Mouse (Mus musculus) CH12.LX (cell line): ENCODE results near the gene Psme1. TPM values are rescaled to one million over a fixed set of nuclear protein-coding genes. Genes with fewer than 3 reads are reported as not detected.

Experiments
- DNase-seq: peaks from one replicate; pipeline ENCODE4 v3.0.0-alpha.2; 2013; ENCODE audit errors: extremely low read depth
- H3K27ac ChIP-seq: 2 replicates; pipeline ENCODE4 v1.5.1; 2012; ENCODE audit warnings: low read depth, mild to moderate bottlenecking, control low read depth, moderate library complexity; ENCODE audit not compliant: insufficient read depth
- H3K27me3 ChIP-seq: replicated peaks from 2 replicates; pipeline ENCODE3; 2012; ENCODE audit warnings: inconsistent platforms
- H3K36me3 ChIP-seq, 2 experiments: replicated peaks in 1 of 2; 2 replicates each; pipeline versions ENCODE3 to v1.6.1; 2012; ENCODE audit warnings: inconsistent platforms in 1 of 2, low read length in 1 of 2, mild to moderate bottlenecking in 1 of 2, mixed read lengths in 1 of 2, moderate library complexity in 1 of 2; ENCODE audit not compliant: control insufficient read depth in 1 of 2, insufficient read depth in 1 of 2
- H3K4me1 ChIP-seq, 2 experiments: 2 replicates each; pipeline ENCODE4 v1.6.1; 2012; ENCODE audit warnings: inconsistent platforms in 1 of 2, moderate library complexity in 1 of 2; ENCODE audit not compliant: insufficient read depth in 2 of 2, control insufficient read depth in 1 of 2
- H3K4me2 ChIP-seq: 2 replicates; pipeline ENCODE4 v1.6.1; 2012; ENCODE audit warnings: low read depth, mild to moderate bottlenecking, control low read depth; ENCODE audit not compliant: poor library complexity, insufficient read depth, severe bottlenecking
- H3K4me3 ChIP-seq, 3 experiments: fragments of 150-350 bp in 1 of 3; sonication (generic) in 1 of 3; replicated peaks in 1 of 3; 2 replicates each; pipeline versions ENCODE3 to v1.5.1; 2011 to 2012; ENCODE audit warnings: low read depth in 2 of 3, low read length in 2 of 3, mild to moderate bottlenecking in 2 of 3, moderate library complexity in 2 of 3, control low read depth in 1 of 3, improper control_type of control experiment in 1 of 3, inconsistent platforms in 1 of 3, mixed read lengths in 1 of 3; ENCODE audit not compliant: poor library complexity in 1 of 3
- H3K79me2 ChIP-seq: replicated peaks from 2 replicates; pipeline ENCODE4 v1.6.1; 2012; ENCODE audit warnings: mild to moderate bottlenecking, moderate library complexity; ENCODE audit not compliant: control insufficient read depth, poor library complexity, insufficient read depth, severe bottlenecking; ENCODE audit errors: extremely low read depth
- H3K9ac ChIP-seq: 2 replicates; pipeline ENCODE4 v1.6.1; 2012; ENCODE audit warnings: low read depth, mild to moderate bottlenecking, control low read depth, moderate library complexity; ENCODE audit not compliant: insufficient read depth
- H3K9me3 ChIP-seq: replicated peaks from 2 replicates; pipeline ENCODE3; 2012; ENCODE audit warnings: low read length, inconsistent platforms, mixed read lengths
- CHD2 ChIP-seq: IDR thresholded peaks from 2 replicates; pipeline ENCODE4 v1.6.1; 2011; ENCODE audit warnings: low read length, improper control_type of control experiment
- CTCF ChIP-seq, 2 experiments: IDR thresholded peaks in 1 of 2; conservative IDR thresholded peaks in 1 of 2; 2 replicates each; pipeline ENCODE4 v1.5.1; 2011 to 2012; ENCODE audit warnings: low read depth in 2 of 2, low read length in 2 of 2, improper control_type of control experiment in 1 of 2, inconsistent platforms in 1 of 2, mild to moderate bottlenecking in 1 of 2, moderate library complexity in 1 of 2
- ELF1 ChIP-seq: IDR thresholded peaks from 2 replicates; pipeline ENCODE4 v1.6.1; 2014; ENCODE audit warnings: low read depth, mild to moderate bottlenecking, inconsistent platforms, low read length, improper control_type of control experiment
- ETS1 ChIP-seq: conservative IDR thresholded peaks from 2 replicates; pipeline ENCODE4 v1.6.1; 2012; ENCODE audit warnings: low read depth, mild to moderate bottlenecking, inconsistent platforms, low read length, improper control_type of control experiment, moderate library complexity
- GABPA ChIP-seq: IDR thresholded peaks from 2 replicates; pipeline ENCODE4 v1.6.1; 2012; ENCODE audit warnings: low read depth, low read length, improper control_type of control experiment, inconsistent platforms; ENCODE audit not compliant: insufficient replicate concordance
- HCFC1 ChIP-seq: IDR thresholded peaks from 2 replicates; pipeline ENCODE4 v1.6.1; 2012; ENCODE audit warnings: low read depth, mild to moderate bottlenecking, inconsistent platforms, low read length, improper control_type of control experiment
- IRF4 ChIP-seq: IDR thresholded peaks from 2 replicates; pipeline ENCODE4 v1.6.1; 2014; ENCODE audit warnings: low read depth, mild to moderate bottlenecking, inconsistent platforms, low read length, improper control_type of control experiment
- KAT2A ChIP-seq: IDR thresholded peaks from 2 replicates; pipeline ENCODE4 v1.6.1; 2012; ENCODE audit warnings: low read length, improper control_type of control experiment, inconsistent platforms; ENCODE audit not compliant: insufficient replicate concordance
- RAD21 ChIP-seq: IDR thresholded peaks from 2 replicates; pipeline ENCODE4 v1.6.1; 2011; ENCODE audit warnings: low read depth, mild to moderate bottlenecking, low read length, improper control_type of control experiment, moderate library complexity
- RCOR1 ChIP-seq: conservative IDR thresholded peaks from 2 replicates; pipeline ENCODE4 v1.6.1; 2012; ENCODE audit warnings: low read depth, mild to moderate bottlenecking, inconsistent platforms, low read length, improper control_type of control experiment
- SMC3 ChIP-seq: IDR thresholded peaks from 2 replicates; pipeline ENCODE4 v1.6.1; 2011; ENCODE audit warnings: low read depth, low read length, improper control_type of control experiment
- TBP ChIP-seq: conservative IDR thresholded peaks from 2 replicates; pipeline ENCODE4 v1.6.1; 2011; ENCODE audit warnings: low read depth, low read length, improper control_type of control experiment
- USF2 ChIP-seq: conservative IDR thresholded peaks from 2 replicates; pipeline ENCODE4 v1.6.1; 2011; ENCODE audit warnings: low read depth, low read length, improper control_type of control experiment
- dilution Hi-C: fragments of 300-500 bp; cut with MboI; formaldehyde crosslinking; loops from 2 replicates; pipeline ENCODE4 v1.14.3; 2020; ENCODE audit warnings: low sequenced_read_pairs; ENCODE audit not compliant: extremely low pct_unique_long_range_greater_than_20kb, extremely low pct_ligation_motif_present
- in situ Hi-C: fragments of 300-500 bp; cut with MboI; formaldehyde crosslinking; loops from 3 replicates; pipeline ENCODE4 v1.14.3; 2019; ENCODE audit warnings: low sequenced_read_pairs, low pct_ligation_motif_present, low pct_unique_long_range_greater_than_20kb, mixed read lengths
- polyA plus RNA-seq: library from polyadenylated mRNA; unstranded; fragments of >175 nt; gene quantifications from 2 replicates; pipeline ENCODE4 v1.2.1, GENCODE M21; 2012; ENCODE audit warnings: low read depth; ENCODE audit not compliant: insufficient read length
- total RNA-seq, 2 experiments: library from RNA; depleted of rRNA; stranded (reverse); fragments of 300-350 nt in 1 of 2; fragments of >200 nt in 1 of 2; gene quantifications; 2 replicates each; pipeline ENCODE4 v1.2.3; 2012 to 2014

Gene Psme1
- total and polyA plus RNA-seq, 3 experiments: 335 to 740 (median 377) TPM

DNA sequence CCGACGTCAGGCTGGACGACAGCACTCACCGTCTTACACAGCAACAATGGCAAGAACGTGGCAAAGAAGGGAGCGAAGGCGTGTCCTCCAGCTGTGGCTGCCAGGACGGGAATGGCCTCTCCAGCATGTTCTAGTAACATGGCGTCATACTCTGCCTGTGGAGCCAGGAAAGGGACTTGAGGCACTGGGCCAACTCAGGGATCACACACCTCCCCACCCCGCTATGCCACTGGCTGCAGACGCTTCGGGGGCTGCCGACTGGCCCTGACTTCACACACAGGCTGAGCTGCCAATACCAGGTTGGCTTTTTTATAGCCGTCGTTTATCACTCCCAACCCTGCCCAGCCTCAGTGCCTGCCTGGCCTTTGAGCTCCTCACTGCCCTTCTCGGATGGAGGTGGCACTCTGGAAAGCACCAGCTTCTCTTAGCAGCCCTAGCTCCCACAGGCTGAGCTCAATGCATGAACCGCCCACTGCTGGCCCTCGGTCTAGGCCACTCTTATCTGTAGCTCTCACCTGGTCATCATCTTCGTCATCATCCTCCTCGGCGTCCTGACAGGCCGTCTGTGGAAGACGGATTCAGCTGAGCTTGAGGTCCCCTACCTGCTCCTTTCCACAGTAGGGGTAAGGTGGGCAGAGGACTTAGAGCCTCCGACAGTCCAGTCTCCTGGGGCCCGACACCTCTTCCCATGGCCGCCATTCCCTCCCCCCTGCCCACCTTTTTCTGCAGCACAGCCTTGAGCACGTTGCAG is 50.3 kb downstream of the Psme1 start:
- no peak overlapping the region for H3K4me3 ChIP-seq
- H3K27ac ChIP-seq: no peak overlapping the region
- H3K9me3 ChIP-seq: no peaks in the 10 kb centered on the region
- in situ Hi-C loops (no loop called here), dilution Hi-C loops (no loop called here)
- DNase-seq: no peak
- no peaks in the 10 kb centered on the region for H3K27me3 ChIP-seq
- peaks cover 89 to 100% of the 10 kb centered on the region in 2 experiments for H3K36me3 ChIP-seq
- H3K4me2 ChIP-seq: no peak overlapping the region
- no peak for TF ChIP-seq ELF1
- no peak for TF ChIP-seq HCFC1
- no peak for TF ChIP-seq RCOR1
- TF ChIP-seq CTCF (conservative IDR thresholded peaks at IDR 0.05 in 1 of 2, IDR thresholded peaks at IDR 0.05 in 1 of 2; ENCODE audit: low read depth in 2 of 2, low read length in 2 of 2): no peak
- TF ChIP-seq USF2: no peak
- TF ChIP-seq CHD2: no peak
- no peak for TF ChIP-seq TBP
- peaks cover 0 to under 1% of the 10 kb centered on the region in 2 experiments; a peak in 1 of 4 replicates for H3K4me1 ChIP-seq
- H3K9ac ChIP-seq: no peak overlapping the region
- H3K79me2 ChIP-seq: no peaks in the 10 kb centered on the region

DNA sequence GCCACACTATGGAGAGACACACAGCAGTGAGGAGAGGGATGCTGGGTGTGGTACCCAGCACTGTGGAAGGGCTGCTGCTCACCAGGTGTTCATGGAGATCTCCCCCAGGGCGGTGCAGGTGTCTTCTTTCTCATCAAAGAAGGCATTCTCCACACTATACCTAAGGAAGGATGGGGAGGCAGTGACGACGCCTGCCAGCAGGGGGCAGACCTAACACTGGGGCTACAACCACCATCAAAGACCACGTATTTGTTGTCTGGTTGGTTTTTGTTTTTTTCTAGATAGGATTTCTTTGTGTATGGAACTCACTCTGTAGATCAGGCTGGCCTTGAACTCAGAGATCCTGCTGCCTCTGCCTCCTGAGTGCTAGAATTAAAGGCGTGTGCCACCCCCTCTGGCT is 51.4 kb downstream of the Psme1 start:
- dilution Hi-C loops (no loop called here), in situ Hi-C loops (no loop called here)
- H3K4me1 ChIP-seq: peaks cover 4 to 10% of the 10 kb centered on the region in 2 experiments; a peak in 3 of 4 replicates
- peak; percentile 45 for DNase-seq
- H3K36me3 ChIP-seq: peaks cover 95 to 100% of the 10 kb centered on the region in 2 experiments
- H3K4me3 ChIP-seq: no peak overlapping the region
- H3K27me3 ChIP-seq: no peaks in the 10 kb centered on the region
- H3K9ac ChIP-seq: no peak overlapping the region
- H3K9me3 ChIP-seq: no peaks in the 10 kb centered on the region
- no peak overlapping the region for H3K27ac ChIP-seq
- TF ChIP-seq IRF4: no peak
- no peak for TF ChIP-seq KAT2A
- TF ChIP-seq CTCF (conservative IDR thresholded peaks at IDR 0.05 in 1 of 2, IDR thresholded peaks at IDR 0.05 in 1 of 2; ENCODE audit: low read depth in 2 of 2, low read length in 2 of 2): peak; percentile 77
- TF ChIP-seq ETS1: no peak
- no peak for TF ChIP-seq USF2
- peak; percentile 70 for TF ChIP-seq SMC3
- peak; percentile 31 for TF ChIP-seq RAD21
- no peak for TF ChIP-seq GABPA
- no peak overlapping the region for H3K4me2 ChIP-seq
- peaks cover under 1% of the 10 kb centered on the region; the same call in 1 of the 2 replicates for H3K79me2 ChIP-seq

Other genes starting within 250 kb of the Psme1 start
Only the 20 nearest of the 31 such genes appear.
- gene Dhrs4, start 99.4 kb upstream of the Psme1 start, total RNA-seq (2012; rRNA removed): 37.3 and 40.3 TPM in 2 replicates
- gene Dhrs4, start 99.4 kb upstream of the Psme1 start, total RNA-seq (2014; rRNA removed): 24.7 and 27.9 TPM in 2 replicates
- 60.2 and 77.6 TPM in 2 replicates for gene Dhrs4, start 99.4 kb upstream of the Psme1 start, polyA plus RNA-seq
- 1.3 and 2.3 TPM in 2 replicates for gene Carmil3, start 87.5 kb upstream of the Psme1 start, total RNA-seq (2012; rRNA removed)
- gene Carmil3, start 87.5 kb upstream of the Psme1 start, total RNA-seq (2014; rRNA removed): 1.00 and 1.9 TPM in 2 replicates
- gene Carmil3, start 87.5 kb upstream of the Psme1 start, polyA plus RNA-seq: 5.2 and 6.0 TPM in 2 replicates
- gene Cpne6, start 67.7 kb upstream of the Psme1 start, total RNA-seq (2012; rRNA removed): not detected in 2 replicates
- not detected in 2 replicates for gene Cpne6, start 67.7 kb upstream of the Psme1 start, total RNA-seq (2014; rRNA removed)
- gene Cpne6, start 67.7 kb upstream of the Psme1 start, polyA plus RNA-seq: not detected in 2 replicates
- gene Nrl, start 53.1 kb upstream of the Psme1 start, total RNA-seq (2012; rRNA removed): 0.13 and 0.29 TPM in 2 replicates
- 0.14 and 0.86 TPM in 2 replicates for gene Nrl, start 53.1 kb upstream of the Psme1 start, total RNA-seq (2014; rRNA removed)
- 0.20 TPM in 1 of 2 replicates, not detected in the other for gene Nrl, start 53.1 kb upstream of the Psme1 start, polyA plus RNA-seq
- gene Pck2, start 37.9 kb upstream of the Psme1 start, total RNA-seq (2012; rRNA removed): 105 and 286 TPM in 2 replicates
- gene Pck2, start 37.9 kb upstream of the Psme1 start, total RNA-seq (2014; rRNA removed): 113 and 120 TPM in 2 replicates
- 144 and 149 TPM in 2 replicates for gene Pck2, start 37.9 kb upstream of the Psme1 start, polyA plus RNA-seq
- gene Dcaf11, start 18.1 kb upstream of the Psme1 start, total RNA-seq (2012; rRNA removed): 36.1 and 39.1 TPM in 2 replicates
- gene Dcaf11, start 18.1 kb upstream of the Psme1 start, total RNA-seq (2014; rRNA removed): 29.3 and 30.2 TPM in 2 replicates
- 29.6 and 32.6 TPM in 2 replicates for gene Dcaf11, start 18.1 kb upstream of the Psme1 start, polyA plus RNA-seq
- gene A730061H03Rik, start 17.7 kb upstream of the Psme1 start, total RNA-seq (2012; rRNA removed): 0.34 and 0.63 TPM in 2 replicates
- gene A730061H03Rik, start 17.7 kb upstream of the Psme1 start, total RNA-seq (2014; rRNA removed): not detected in 2 replicates
- gene A730061H03Rik, start 17.7 kb upstream of the Psme1 start, polyA plus RNA-seq: 0.93 and 1.4 TPM in 2 replicates
- not detected in 2 replicates for gene Fitm1, start 2.5 kb upstream of the Psme1 start, total RNA-seq (2012; rRNA removed)
- not detected in 2 replicates for gene Fitm1, start 2.5 kb upstream of the Psme1 start, total RNA-seq (2014; rRNA removed)
- not detected in 2 replicates for gene Fitm1, start 2.5 kb upstream of the Psme1 start, polyA plus RNA-seq
- 9.6 and 10.4 TPM in 2 replicates for gene Emc9, start 7.2 kb downstream of the Psme1 start, total RNA-seq (2012; rRNA removed)
- 1.6 and 1.7 TPM in 2 replicates for gene Emc9, start 7.2 kb downstream of the Psme1 start, total RNA-seq (2014; rRNA removed)
- gene Emc9, start 7.2 kb downstream of the Psme1 start, polyA plus RNA-seq: 3.7 and 4.2 TPM in 2 replicates
- gene Psme2, start 13.0 kb downstream of the Psme1 start, total RNA-seq (2012; rRNA removed): 634 and 684 TPM in 2 replicates
- 467 and 546 TPM in 2 replicates for gene Psme2, start 13.0 kb downstream of the Psme1 start, total RNA-seq (2014; rRNA removed)
- 650 and 757 TPM in 2 replicates for gene Psme2, start 13.0 kb downstream of the Psme1 start, polyA plus RNA-seq
- 14.8 and 15.9 TPM in 2 replicates for gene Rnf31, start 13.6 kb downstream of the Psme1 start, total RNA-seq (2012; rRNA removed)
- 3.2 and 3.8 TPM in 2 replicates for gene Rnf31, start 13.6 kb downstream of the Psme1 start, total RNA-seq (2014; rRNA removed)
- 18.2 and 22.6 TPM in 2 replicates for gene Rnf31, start 13.6 kb downstream of the Psme1 start, polyA plus RNA-seq
- 9.2 and 10.1 TPM in 2 replicates for gene Irf9, start 25.4 kb downstream of the Psme1 start, total RNA-seq (2012; rRNA removed)
- gene Irf9, start 25.4 kb downstream of the Psme1 start, total RNA-seq (2014; rRNA removed): 9.6 and 11.2 TPM in 2 replicates
- gene Irf9, start 25.4 kb downstream of the Psme1 start, polyA plus RNA-seq: 12.4 and 12.8 TPM in 2 replicates
- not detected in 2 replicates for gene Rec8, start 39.9 kb downstream of the Psme1 start, total RNA-seq (2012; rRNA removed)
- not detected in 2 replicates for gene Rec8, start 39.9 kb downstream of the Psme1 start, total RNA-seq (2014; rRNA removed)
- gene Rec8, start 39.9 kb downstream of the Psme1 start, polyA plus RNA-seq: not detected in 2 replicates
- gene Ipo4, start 57.8 kb downstream of the Psme1 start, total RNA-seq (2012; rRNA removed): 84.8 and 95.0 TPM in 2 replicates
- gene Ipo4, start 57.8 kb downstream of the Psme1 start, total RNA-seq (2014; rRNA removed): 47.5 TPM in 2 replicates
- 164 and 175 TPM in 2 replicates for gene Ipo4, start 57.8 kb downstream of the Psme1 start, polyA plus RNA-seq
- 0.17 TPM in 1 of 2 replicates, not detected in the other for gene Gm49378, start 59.8 kb downstream of the Psme1 start, total RNA-seq (2012; rRNA removed)
- 9.1 and 11.7 TPM in 2 replicates for gene Gm49378, start 59.8 kb downstream of the Psme1 start, total RNA-seq (2014; rRNA removed)
- 8.7 TPM in 1 of 2 replicates, not detected in the other for gene Gm49378, start 59.8 kb downstream of the Psme1 start, polyA plus RNA-seq
- gene Tm9sf1, start 65.7 kb downstream of the Psme1 start, total RNA-seq (2012; rRNA removed): 51.3 and 57.8 TPM in 2 replicates
- 36.1 and 39.5 TPM in 2 replicates for gene Tm9sf1, start 65.7 kb downstream of the Psme1 start, total RNA-seq (2014; rRNA removed)
- 58.0 and 65.3 TPM in 2 replicates for gene Tm9sf1, start 65.7 kb downstream of the Psme1 start, polyA plus RNA-seq
- gene Tssk4, start 72.1 kb downstream of the Psme1 start, total RNA-seq (2012; rRNA removed): 0.29 and 0.30 TPM in 2 replicates
- gene Tssk4, start 72.1 kb downstream of the Psme1 start, total RNA-seq (2014; rRNA removed): 0.14 TPM in 1 of 2 replicates, not detected in the other
- 0.26 and 0.31 TPM in 2 replicates for gene Tssk4, start 72.1 kb downstream of the Psme1 start, polyA plus RNA-seq
- gene Mdp1, start 82.4 kb downstream of the Psme1 start, total RNA-seq (2012; rRNA removed): 25.1 and 25.6 TPM in 2 replicates
- 30.9 and 39.0 TPM in 2 replicates for gene Mdp1, start 82.4 kb downstream of the Psme1 start, total RNA-seq (2014; rRNA removed)
- 23.4 and 26.0 TPM in 2 replicates for gene Mdp1, start 82.4 kb downstream of the Psme1 start, polyA plus RNA-seq
- 34.3 and 37.3 TPM in 2 replicates for gene Gmpr2, start 93.8 kb downstream of the Psme1 start, total RNA-seq (2012; rRNA removed)
- 51.3 and 54.9 TPM in 2 replicates for gene Gmpr2, start 93.8 kb downstream of the Psme1 start, total RNA-seq (2014; rRNA removed)
- 34.7 and 44.3 TPM in 2 replicates for gene Gmpr2, start 93.8 kb downstream of the Psme1 start, polyA plus RNA-seq
- 378 and 515 TPM in 2 replicates for gene Nedd8, start 94.0 kb downstream of the Psme1 start, total RNA-seq (2012; rRNA removed)
- 272 and 276 TPM in 2 replicates for gene Nedd8, start 94.0 kb downstream of the Psme1 start, total RNA-seq (2014; rRNA removed)
- gene Nedd8, start 94.0 kb downstream of the Psme1 start, polyA plus RNA-seq: 513 and 653 TPM in 2 replicates